Mouse (Mus musculus): ENCODE data around the gene Lck.
"Not testable (repeated sequence)": the region's sequence is repeated elsewhere in the genome, so short reads cannot be mapped to it uniquely, and the experiment has no call there.

Gene Lck

GRCm38 (mm10) chr4:129554512-129554911, 18.9 kb downstream of the Lck start:
- DNase-seq: not testable (repeated sequence)

GRCm38 (mm10) chr4:129550295-129550694, 23.1 kb downstream of the Lck start:
- no peak for DNase-seq

- peak; percentile 18 to 53 for DNase-seq
Measured at GRCm38 (mm10) chr4:129549306-129549705, 24.1 kb downstream of the Lck start.

- not testable (repeated sequence) for DNase-seq
Measured at GRCm38 (mm10) chr4:129547631-129548030, 25.8 kb downstream of the Lck start.

GRCm38 (mm10) chr4:129544106-129544505, 29.3 kb downstream of the Lck start:
- DNase-seq: no peak

GRCm38 (mm10) chr4:129542592-129543141, 30.8 kb downstream of the Lck start, which contains the start of gene Hdac1:
TSS of gene Hdac1 (minus strand) at chr4:129542713.
- peak; percentile 99 for DNase-seq

- DNase-seq: peak; percentile 40 to 49
Measured at GRCm38 (mm10) chr4:129541868-129542591, 31.4 kb downstream of the Lck start.

- DNase-seq: peak; percentile 28 to 54
Measured at GRCm38 (mm10) chr4:129540012-129540411, 33.4 kb downstream of the Lck start.

GRCm38 (mm10) chr4:129528901-129529300, 44.5 kb downstream of the Lck start:
- DNase-seq: not testable (repeated sequence)

- DNase-seq: no peak
Measured at GRCm38 (mm10) chr4:129525889-129526288, 47.6 kb downstream of the Lck start.

- no peak for DNase-seq
Measured at GRCm38 (mm10) chr4:129525338-129525737, 48.1 kb downstream of the Lck start.

- no peak for DNase-seq
Measured at GRCm38 (mm10) chr4:129518519-129518918, 54.9 kb downstream of the Lck start.

GRCm38 (mm10) chr4:129516925-129517324, 56.5 kb downstream of the Lck start:
- DNase-seq: no peak

GRCm38 (mm10) chr4:129514300-129514898, 59.0 kb downstream of the Lck start:
- DNase-seq: peak; percentile 67 to 82

GRCm38 (mm10) chr4:129513891-129514290, 59.5 kb downstream of the Lck start:
- peak in 1 of 2 experiments; percentile 44 for DNase-seq

GRCm38 (mm10) chr4:129513086-129513767, 60.2 kb downstream of the Lck start, which contains the start of gene Marcksl1:
TSS of gene Marcksl1 (plus strand) at chr4:129513581.
- peak; percentile 89 to 92 for DNase-seq

- DNase-seq: no peak
Measured at GRCm38 (mm10) chr4:129511413-129512096, 61.9 kb downstream of the Lck start.

GRCm38 (mm10) chr4:129510723-129511412, 62.6 kb downstream of the Lck start:
- DNase-seq: no peak

- DNase-seq: no peak
Measured at GRCm38 (mm10) chr4:129509650-129510049, 63.8 kb downstream of the Lck start.

- DNase-seq: peak; percentile 71 to 83
Measured at GRCm38 (mm10) chr4:129508834-129509600, 64.4 kb downstream of the Lck start.

GRCm38 (mm10) chr4:129508237-129508515, 65.3 kb downstream of the Lck start:
- no peak for DNase-seq
